Mouse (Mus musculus) lung, embryonic 14.5 days (tissue): Measurements from ENCODE around the gene Gm5269. TPM values are rescaled to one million over a fixed set of nuclear protein-coding genes. Genes with fewer than 3 reads are reported as not detected.

Source experiments
- ATAC-seq: fragments of 200-750 bp; cut with Nextera tagmentation; 2 replicates; pipeline ENCODE4 v1.8.0; 2017; ENCODE audit warnings: mild to moderate bottlenecking, moderate TSS enrichment, moderate library complexity; ENCODE audit not compliant: insufficient read depth
- DNase-seq: peaks from one replicate; pipeline ENCODE4 v3.0.0-alpha.2; 2015
- H3K27ac ChIP-seq: fragments of 300-500 bp; sonication (generic); 2 replicates; pipeline ENCODE4 v1.5.1; 2014; ENCODE audit warnings: low read depth, mild to moderate bottlenecking, moderate library complexity
- H3K27me3 ChIP-seq: fragments of 300-500 bp; sonication (generic); 2 replicates; pipeline ENCODE4 v1.6.1; 2014; ENCODE audit warnings: low read length, control low read depth; ENCODE audit not compliant: insufficient read depth
- H3K36me3 ChIP-seq: fragments of 300-500 bp; sonication (generic); 2 replicates; pipeline ENCODE4 v1.6.1; 2014; ENCODE audit warnings: control low read depth; ENCODE audit not compliant: insufficient read depth
- H3K4me1 ChIP-seq: fragments of 300-500 bp; sonication (generic); 2 replicates; pipeline ENCODE4 v1.6.1; 2014; ENCODE audit warnings: antibody characterized with exemption, control low read depth; ENCODE audit not compliant: insufficient read depth
- H3K4me2 ChIP-seq: fragments of 300-500 bp; sonication (generic); 2 replicates; pipeline ENCODE4 v1.6.1; 2014; ENCODE audit warnings: mild to moderate bottlenecking
- H3K4me3 ChIP-seq: fragments of 300-500 bp; sonication (generic); 2 replicates; pipeline ENCODE4 v1.5.1; 2014; ENCODE audit warnings: low read depth, low read length
- H3K9ac ChIP-seq: fragments of 300-500 bp; sonication (generic); 2 replicates; pipeline ENCODE4 v1.6.1; 2014
- H3K9me3 ChIP-seq: fragments of 300-500 bp; sonication (generic); 2 replicates; pipeline ENCODE4 v1.6.1; 2016; ENCODE audit warnings: low read depth, low read length, control low read depth
- CTCF ChIP-seq: IDR thresholded peaks from 2 replicates; pipeline ENCODE4 v1.5.1; 2016; ENCODE audit warnings: antibody characterized with exemption, low read depth
- WGBS: fragments of 180-500 bp; shearing (Covaris S2); extraction: QIAGEN DNeasy Blood & Tissue Kit; methylation state at CpG from one replicate; pipeline ENCODE4 v1.1.7; 2014; 5-methylcytosine and 5-hydroxymethylcytosine counted together
- polyA plus RNA-seq: library from polyadenylated mRNA; unstranded; fragments of >200 nt; fragmentation: Nextera tagmentation; extraction: Ambion mirVana; gene quantifications from 2 replicates; pipeline ENCODE4 v1.2.1, GENCODE M21; 2014

Gm5269 gene
- polyA plus RNA-seq, 1 experiment from 2014 or later, result not detected

DNA sequence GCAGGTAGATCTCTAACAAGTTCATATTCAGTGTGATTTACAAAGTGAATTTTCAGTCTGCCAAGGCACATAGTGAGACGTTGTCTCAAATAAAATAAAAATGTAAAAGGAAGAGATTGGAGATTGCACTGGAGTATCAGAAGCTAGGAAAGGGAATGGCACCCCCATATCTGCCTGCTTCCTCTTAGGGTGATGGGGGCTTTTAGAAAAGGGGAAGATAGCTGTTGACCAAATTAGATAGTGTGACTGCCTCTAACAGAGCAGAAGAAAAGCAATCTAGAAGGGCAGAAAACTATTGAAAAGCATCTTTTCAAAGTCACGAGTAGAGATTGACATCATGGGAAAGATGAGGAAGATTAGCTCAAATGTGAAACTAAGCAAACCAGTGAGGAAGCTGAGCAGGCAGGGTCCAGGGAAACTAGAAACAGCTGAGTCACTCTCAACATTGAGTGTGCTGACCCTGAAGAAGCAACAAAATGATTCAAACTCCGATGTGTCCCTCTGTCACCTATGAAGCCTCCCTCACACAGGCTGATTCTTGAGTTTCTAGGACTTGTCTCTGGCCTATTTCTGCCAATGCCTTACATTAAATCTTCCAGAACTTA, 8.7 kb downstream of the Gm5269 start:
- no peaks in the 10 kb centered on the region for H3K9me3 ChIP-seq
- DNase-seq (no peak), ATAC-seq (no peak)
- no peak overlapping the region for H3K27ac ChIP-seq
- H3K4me2 ChIP-seq, result no peak overlapping the region
- no peaks in the 10 kb centered on the region for H3K27me3 ChIP-seq
- no peaks in the 10 kb centered on the region for H3K36me3 ChIP-seq
- 70% methylated on average over 3 of the region's 3 CpGs for WGBS
- H3K9ac ChIP-seq, result no peak overlapping the region
- H3K4me3 ChIP-seq, result no peak overlapping the region
- H3K4me1 ChIP-seq, result no peaks in the 10 kb centered on the region
- TF ChIP-seq CTCF, result no peak

DNA sequence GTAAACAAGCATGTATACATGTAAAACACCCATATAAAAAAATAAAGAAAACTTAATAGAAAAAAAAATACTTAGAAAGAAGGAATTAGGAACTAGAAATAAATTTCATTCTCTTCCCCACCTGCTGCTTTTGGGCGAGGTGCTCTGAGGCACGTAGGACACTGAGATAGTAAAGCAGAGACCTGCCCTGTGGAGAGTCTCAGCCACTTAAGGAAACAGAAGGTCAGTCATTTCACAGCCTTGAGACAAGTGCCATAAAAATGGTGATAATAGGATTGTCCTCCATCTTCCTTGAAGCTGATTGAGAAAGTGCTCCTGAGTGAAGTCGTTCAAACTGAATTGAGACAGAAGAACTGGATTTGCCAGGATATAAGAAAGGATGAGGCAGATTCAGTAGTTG, 12.6 kb downstream of the Gm5269 start:
- no peak overlapping the region for H3K9ac ChIP-seq
- no peak for ATAC-seq
- WGBS, result 66% methylated on average over 3 of the region's 3 CpGs

DNA sequence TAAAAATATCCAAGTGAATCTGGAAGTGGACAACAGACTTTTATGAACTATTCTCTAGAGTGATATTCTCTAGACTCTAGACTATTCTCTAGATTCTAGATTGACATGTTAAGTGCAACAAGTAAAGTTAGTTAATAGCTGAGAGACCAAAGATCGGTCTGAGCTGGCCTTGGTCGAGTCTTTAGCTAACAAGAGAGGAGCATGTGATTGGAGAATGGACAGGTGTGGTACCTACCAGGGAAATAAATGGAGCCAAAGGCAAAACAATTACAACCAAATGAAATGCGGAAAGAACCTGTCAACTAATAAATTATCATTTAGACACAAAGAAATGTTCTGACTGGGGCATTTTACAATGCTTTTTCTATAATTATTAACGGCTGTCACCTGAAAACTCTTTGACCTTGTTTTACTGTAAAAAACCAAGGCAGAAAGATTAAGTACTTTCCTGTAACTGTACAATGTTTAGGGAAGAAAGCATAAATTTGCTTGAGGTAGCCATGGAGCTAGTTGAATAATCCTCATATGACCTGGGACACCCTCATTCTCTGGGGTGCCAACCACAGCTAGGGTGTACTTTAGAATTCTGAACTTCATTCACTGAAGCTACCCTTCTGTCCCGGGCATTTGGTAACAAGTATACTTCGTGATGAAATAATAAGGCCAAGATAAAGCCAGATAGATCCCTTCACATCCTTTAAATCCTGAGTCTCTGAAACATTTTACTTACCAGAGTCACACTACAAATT, 13.4 kb downstream of the Gm5269 start:
- H3K9me3 ChIP-seq, result no peaks in the 10 kb centered on the region
- no peak overlapping the region for H3K27ac ChIP-seq
- no peaks in the 10 kb centered on the region for H3K4me1 ChIP-seq
- WGBS, result 83% methylated on average over 6 of the region's 6 CpGs
- DNase-seq (no peak), ATAC-seq (no peak)
- H3K36me3 ChIP-seq, result no peaks in the 10 kb centered on the region
- no peaks in the 10 kb centered on the region for H3K27me3 ChIP-seq
- no peak overlapping the region for H3K9ac ChIP-seq
- H3K4me3 ChIP-seq, result no peak overlapping the region
- H3K4me2 ChIP-seq, result no peak overlapping the region
- no peak for TF ChIP-seq CTCF

More for the DNA sequence above, 12.6 kb downstream of the Gm5269 start:
- H3K36me3 ChIP-seq, result no peaks in the 10 kb centered on the region
- H3K27me3 ChIP-seq, result no peaks in the 10 kb centered on the region
- H3K4me1 ChIP-seq, result no peaks in the 10 kb centered on the region
- H3K27ac ChIP-seq, result no peak overlapping the region
- no peak for TF ChIP-seq CTCF
- H3K4me3 ChIP-seq, result no peak overlapping the region
- no peak for DNase-seq
- no peak overlapping the region for H3K4me2 ChIP-seq
- no peaks in the 10 kb centered on the region for H3K9me3 ChIP-seq

DNA sequence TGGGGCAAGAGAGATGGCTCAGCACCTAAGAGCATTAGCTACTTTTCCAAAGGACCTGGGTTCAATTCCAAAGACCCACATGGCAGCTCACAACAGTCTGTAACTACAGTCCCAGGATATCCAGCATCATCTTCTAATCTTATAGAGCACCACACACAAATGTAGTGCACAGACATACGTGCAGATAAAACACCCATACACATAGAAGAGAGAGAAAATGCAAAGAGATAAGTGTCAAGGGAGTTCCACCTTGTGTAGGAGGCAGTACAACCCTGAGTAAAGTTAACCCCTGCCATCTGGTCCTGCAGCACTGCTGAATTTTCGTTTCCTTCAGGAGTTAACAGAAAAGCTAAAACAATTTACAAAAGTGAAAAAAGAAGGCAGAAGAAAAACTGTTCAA, 14.4 kb downstream of the Gm5269 start:
- Histone ChIP-seq H3K9ac (no peak overlapping the region), H3K9me3 (no peaks in the 10 kb centered on the region), H3K27me3 (no peaks in the 10 kb centered on the region), H3K4me3 (no peak overlapping the region), H3K4me2 (no peak overlapping the region), H3K36me3 (no peaks in the 10 kb centered on the region), H3K27ac (no peak overlapping the region), H3K4me1 (no peaks in the 10 kb centered on the region)
- no peak for TF ChIP-seq CTCF
- 61% methylated on average over 2 of the region's 2 CpGs for WGBS
- DNase-seq (no peak), ATAC-seq (no peak)

DNA sequence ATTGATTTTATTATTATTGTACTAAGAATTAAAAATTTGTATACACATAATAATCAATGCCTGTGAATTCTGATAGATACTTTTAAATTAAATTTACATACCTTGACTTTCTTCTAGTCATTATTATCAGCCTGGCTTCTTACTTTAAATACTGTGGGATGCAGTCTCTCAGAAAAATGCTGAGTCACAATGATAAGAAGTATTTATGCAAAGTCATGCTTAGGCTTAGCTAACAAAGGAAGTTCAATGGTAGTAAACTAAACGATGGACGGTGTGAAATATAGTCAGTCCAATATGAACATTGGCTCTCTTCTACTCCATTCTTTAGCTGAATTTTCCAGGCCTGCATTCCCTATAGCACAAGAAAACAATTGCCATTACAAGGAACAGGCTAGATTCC, 16.8 kb downstream of the Gm5269 start:
- Histone ChIP-seq H3K27ac (no peak overlapping the region), H3K4me2 (no peak overlapping the region), H3K27me3 (0 out of 2 replicates have a peak, but pooled peaks cover 3% of the 10 kb centered on the region), H3K4me3 (no peak overlapping the region), H3K9me3 (no peaks in the 10 kb centered on the region), H3K9ac (no peak overlapping the region), H3K36me3 (no peaks in the 10 kb centered on the region), H3K4me1 (no peaks in the 10 kb centered on the region)
- no peak for TF ChIP-seq CTCF
- no peak for ATAC-seq
- no peak for DNase-seq
- 74% methylated on average over 2 of the region's 2 CpGs for WGBS

DNA sequence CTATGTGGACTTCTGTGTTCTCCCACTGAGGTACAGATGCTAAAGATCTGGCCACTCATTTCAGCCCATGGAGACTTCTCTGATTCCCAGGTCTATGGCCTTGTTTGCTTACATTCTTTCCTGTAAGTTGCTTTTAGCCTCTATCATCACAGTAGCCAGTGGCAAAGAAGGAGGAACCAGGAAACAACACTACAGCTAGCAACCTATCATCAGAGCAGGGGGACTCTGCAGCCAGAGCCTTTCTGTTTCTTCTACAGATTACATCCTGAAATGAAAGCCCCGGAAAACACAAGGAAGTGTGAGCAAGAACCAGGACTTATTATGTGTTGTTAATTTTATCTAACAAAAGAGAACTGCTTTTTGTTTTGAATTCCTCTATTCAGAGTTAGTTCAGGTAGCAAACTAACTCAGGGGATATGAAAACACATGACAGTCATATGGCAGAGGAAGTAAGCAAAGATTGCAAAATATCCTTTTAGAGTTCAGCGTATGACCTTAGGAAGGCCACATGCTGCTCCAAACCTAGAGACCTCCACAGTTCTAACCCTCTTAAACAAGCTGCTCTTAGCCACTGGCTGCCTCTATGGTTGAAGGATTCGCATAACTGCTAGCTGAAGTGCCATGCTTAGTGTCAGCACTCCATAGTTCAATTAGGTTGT, 21.5 kb downstream of the Gm5269 start:
- Histone ChIP-seq H3K4me2 (no peak overlapping the region), H3K4me3 (no peak overlapping the region), H3K36me3 (no peaks in the 10 kb centered on the region), H3K27me3 (0 out of 2 replicates have a peak, but pooled peaks cover 4% of the 10 kb centered on the region), H3K9me3 (no peaks in the 10 kb centered on the region), H3K4me1 (peaks cover 25% of the 10 kb centered on the region), H3K9ac (no peak overlapping the region), H3K27ac (peak overlapping the region; percentile 47; the same call in 1 of the 2 replicates)
- ATAC-seq (no peak), DNase-seq (peak; percentile 40)
- 40% methylated on average over 3 of the region's 3 CpGs for WGBS
- no peak for TF ChIP-seq CTCF

DNA sequence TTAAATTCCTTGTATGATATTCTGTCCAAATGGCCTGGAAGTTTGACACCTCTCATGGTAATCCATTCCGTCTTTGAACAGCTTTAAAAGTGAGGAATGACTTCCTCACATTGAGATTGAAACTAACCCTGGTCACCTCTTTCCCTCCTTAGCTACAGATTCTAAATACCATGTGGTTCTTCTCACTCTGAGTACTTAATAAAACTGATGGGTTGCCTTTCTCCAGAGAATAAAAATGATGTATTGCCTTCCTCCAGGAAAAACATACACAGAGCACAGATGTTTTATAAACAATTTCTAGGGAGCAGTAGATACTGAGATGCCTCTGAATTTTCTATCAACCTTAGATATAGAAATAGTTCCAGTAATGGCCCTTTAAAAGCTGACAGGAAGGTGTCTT, 22.0 kb downstream of the Gm5269 start:
- Histone ChIP-seq H3K27me3 (0 out of 2 replicates have a peak, but pooled peaks cover 4% of the 10 kb centered on the region), H3K4me1 (peaks cover 25% of the 10 kb centered on the region), H3K9me3 (no peaks in the 10 kb centered on the region), H3K36me3 (no peaks in the 10 kb centered on the region), H3K9ac (no peak overlapping the region), H3K4me3 (no peak overlapping the region), H3K27ac (peak overlapping the region; percentile 37; the same call in 1 of the 2 replicates), H3K4me2 (no peak overlapping the region)
- DNase-seq, result peak; percentile 69
- 16% methylated on average over 1 of the region's 1 CpGs for WGBS
- no peak for TF ChIP-seq CTCF
- peak; percentile 64 for ATAC-seq
